Mouse (Mus musculus) spleen, adult 2 months (tissue): ENCODE measurements at regions not wholly inside any gene's neighbourhood (a gene's known extent, or its start where the extent isn't known, plus 50 kb on each side); places are given as distances from the start of the nearest gene placed in this dataset.

Source experiments
- CTCF ChIP-seq: fragments of 200-500 bp; IDR thresholded peaks from 2 replicates; pipeline ENCODE4 v1.5.1; 2011; ENCODE audit warnings: mild to moderate bottlenecking, inconsistent platforms; ENCODE audit not compliant: insufficient read depth, insufficient read length, insufficient replicate concordance; ENCODE audit errors: extremely low read depth
- POLR2A ChIP-seq: fragments of 200-500 bp; IDR thresholded peaks from 2 replicates; pipeline ENCODE4 v1.6.1; 2011; ENCODE audit warnings: low read depth, low read length, inconsistent platforms

GRCm38 (mm10) chr12:39621266-39621665, 416.6 kb downstream of the Arl4a start:
- TF ChIP-seq POLR2A: no peak
- TF ChIP-seq CTCF: no peak
